Mouse (Mus musculus) adrenal gland, adult 8-10 months (tissue): ENCODE results near the gene Tmem145. TPM values are rescaled to one million over a fixed set of nuclear protein-coding genes. Genes with fewer than 3 reads are reported as not detected.

ENCODE experiments used
- DNase-seq: peaks from one replicate; pipeline ENCODE4 v3.0.0; 2022
- total RNA-seq, 4 experiments: library from RNA; stranded (reverse); gene quantifications; 2 replicates each; pipeline ENCODE4 v1.2.4; 2022

Gene Tmem145
- total RNA-seq, 4 experiments from 2014 or later: 1.8 to 4.8 (median 4.5) TPM

DNA sequence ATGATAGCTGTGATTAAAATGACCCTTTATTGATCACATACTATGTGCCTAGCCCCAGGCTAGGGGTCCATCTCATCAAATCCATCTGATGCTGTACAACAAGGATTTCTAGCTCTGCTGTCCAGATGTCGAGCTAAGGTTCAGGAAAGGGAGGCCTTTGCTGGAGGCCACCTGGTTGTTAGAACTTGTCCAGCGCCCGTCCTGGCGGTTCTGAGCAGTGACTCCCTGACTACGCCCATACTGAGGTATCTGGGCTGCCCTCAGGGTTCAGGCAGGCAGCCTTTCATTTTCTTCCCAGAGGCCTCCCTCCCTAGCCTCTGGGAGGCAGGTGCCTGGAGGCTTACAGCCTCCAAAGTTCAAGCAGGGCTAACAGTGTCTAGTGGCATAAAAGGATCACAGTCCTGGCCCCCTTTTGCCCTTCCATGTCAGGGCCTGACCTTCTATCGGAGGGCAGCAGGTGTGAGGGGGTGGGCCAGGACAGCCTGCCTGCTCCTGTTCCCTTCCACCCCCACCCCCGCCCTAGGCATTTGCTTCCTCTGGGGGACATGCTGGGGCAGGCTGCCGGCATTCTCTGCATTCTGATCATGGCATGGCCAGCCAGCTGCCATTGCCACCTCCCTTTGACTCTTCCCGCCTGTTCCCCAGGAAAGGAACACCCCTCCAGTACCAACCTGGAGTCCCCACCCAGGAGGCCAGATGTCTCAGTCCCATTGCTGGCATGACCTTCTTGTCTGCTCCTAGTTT is 30.2 kb upstream of the Tmem145 start:
- DNase-seq: no peak

DNA sequence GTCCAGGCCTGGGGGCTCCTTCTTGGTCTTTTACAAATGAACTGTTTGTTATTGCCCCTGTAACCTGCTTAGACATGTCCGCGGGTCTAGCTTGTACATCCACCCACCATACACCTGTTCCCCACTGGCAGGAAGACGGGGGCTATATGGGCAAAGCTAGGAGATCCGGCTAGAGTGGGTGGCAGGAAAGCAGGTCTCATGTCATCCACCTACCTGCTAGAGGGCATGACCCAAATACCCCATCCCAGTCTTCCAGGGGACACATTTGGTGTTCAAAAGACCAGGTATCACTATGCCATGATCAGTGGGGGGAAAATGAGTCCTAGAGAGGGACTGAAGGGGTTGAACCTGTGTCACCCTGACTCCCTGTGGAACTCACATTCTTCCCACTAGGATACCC is 28.5 kb upstream of the Tmem145 start:
- DNase-seq: no peak

DNA sequence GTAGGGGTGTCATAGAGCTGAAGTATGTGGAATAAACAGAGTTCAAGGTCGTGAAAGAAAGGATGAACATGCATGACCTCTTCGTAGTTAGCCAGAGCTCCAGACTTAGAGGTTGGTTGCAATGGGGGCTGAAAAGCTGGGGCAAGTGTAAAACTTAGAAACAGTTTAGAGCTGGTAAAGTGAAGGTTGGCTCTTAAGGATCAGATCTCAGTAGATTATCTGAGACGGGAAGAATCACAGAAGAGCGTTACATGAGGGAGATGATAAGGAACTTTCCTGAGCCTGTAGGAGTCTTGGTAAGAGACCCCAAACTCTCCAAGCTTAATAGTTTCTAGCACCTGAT is 27.9 kb upstream of the Tmem145 start:
- DNase-seq: no peak

DNA sequence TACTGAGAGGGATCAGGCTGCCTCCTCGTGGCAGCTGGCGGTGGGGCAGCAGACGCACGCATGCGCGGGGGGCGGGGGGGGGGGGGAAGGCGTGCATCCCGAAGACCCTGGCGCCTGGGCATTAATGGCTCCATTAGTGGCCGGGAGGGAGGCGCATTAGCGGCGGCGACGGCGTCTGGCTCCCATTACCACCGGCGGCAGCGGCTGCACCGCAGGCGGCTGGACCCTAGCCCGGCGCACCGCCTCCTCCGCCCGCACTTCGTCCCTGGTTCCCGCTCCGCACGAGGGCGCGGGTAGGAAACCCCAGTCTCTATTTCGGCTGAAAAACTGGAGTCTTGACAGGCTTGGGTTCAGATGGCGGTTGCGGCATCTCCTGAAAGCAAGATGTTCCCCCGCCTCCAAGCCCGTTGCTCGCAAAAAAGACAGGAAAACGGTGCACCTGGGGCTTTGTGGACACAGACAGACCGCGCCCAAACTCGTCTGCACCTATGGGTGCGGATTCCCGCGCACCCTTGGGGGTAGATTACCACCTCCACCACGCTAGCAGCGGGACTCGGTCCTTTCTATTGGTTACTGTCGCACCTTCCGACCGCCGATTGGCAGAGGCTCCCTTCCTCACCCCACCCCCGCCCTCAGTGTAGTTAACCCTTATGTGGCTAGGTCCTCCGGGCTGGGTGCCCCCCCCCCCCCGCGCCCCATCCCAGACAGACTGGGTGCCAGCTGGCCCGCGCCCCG is 27.4 kb upstream of the Tmem145 start:
- peak; percentile 82 for DNase-seq

DNA sequence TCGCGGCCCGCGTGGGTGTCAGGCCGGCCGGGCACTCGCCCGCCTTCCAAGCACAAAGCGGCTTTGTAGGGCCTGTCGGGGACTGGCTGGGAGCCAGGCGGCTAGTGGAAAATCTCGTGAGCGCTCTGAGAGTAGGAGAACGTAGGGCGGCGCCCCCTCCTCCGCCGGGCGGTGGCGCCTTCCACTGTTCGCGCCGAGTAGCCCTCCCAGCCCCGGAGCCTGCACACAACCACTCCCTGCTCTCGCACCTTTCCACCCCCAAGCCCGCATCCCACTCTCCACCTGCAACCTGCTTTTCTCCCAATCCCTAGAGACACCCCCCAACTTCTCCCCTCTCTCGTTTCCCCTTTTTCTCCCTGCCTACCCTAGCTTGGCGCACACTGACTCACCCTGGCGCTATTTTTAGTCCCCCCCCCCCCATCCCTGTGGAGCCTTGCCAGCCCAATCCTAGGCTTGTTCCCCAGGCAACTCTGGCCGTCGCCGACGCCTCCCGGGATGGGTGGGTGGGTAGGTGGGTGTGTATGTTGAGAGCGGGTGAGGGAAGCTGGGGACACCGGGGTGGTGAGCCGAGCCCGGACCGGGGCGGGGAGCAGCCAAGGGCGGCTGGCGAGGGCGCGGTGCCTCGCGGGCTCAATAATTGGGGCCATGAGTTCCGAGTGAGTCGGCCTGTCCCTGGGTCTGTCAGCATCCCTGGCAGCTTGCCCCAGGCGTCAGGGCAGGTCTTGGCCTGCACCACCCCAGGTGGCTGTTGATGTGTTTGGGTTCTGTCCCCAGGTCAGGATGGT is 26.6 kb upstream of the Tmem145 start:
- peak; percentile 88 for DNase-seq

DNA sequence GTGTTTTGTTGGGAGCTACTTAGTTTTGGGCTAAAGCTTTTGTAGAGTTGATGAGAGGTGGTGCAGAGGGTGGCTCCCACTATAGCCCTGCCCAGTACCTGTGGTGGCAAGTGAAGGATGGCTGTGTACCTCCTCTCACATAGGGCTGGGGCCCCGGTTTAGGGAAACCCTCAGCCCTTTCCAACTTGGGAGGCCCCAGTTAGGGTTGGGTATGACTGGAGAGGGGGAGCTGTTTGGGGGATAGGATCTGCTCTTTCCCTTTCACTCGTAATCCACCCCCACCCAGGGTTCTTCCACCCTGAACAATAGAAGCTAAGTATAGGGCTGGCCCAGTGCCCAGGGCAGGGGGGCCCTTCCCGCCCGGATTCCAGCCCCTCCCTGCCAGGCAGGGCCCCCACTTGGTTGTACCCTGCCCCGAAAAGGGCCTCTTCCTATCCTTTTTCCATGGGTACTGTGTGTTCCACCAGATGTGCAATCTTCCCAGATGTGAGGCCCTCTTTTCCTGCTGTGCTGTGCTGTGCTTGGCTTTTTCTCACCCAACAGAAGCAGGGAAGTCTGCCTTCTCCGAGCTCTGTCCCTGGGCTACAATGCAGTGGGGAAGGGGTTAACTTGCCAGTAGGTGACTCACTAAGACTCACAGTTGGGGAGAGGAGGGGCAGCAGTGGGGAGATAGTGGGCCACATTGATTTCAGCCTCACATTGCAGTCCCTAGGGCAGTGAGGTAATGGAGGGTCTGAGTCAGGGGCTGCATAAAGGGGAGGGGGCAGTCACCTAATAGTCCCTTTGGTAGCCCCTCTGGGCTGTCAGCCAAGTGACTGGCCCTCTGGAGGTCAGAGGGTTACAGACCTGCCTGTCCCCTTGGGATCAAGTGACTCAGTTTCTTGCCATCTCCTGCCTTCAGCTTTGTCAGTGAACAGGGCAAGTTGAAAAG is 25.8 kb upstream of the Tmem145 start:
- no peak for DNase-seq

DNA sequence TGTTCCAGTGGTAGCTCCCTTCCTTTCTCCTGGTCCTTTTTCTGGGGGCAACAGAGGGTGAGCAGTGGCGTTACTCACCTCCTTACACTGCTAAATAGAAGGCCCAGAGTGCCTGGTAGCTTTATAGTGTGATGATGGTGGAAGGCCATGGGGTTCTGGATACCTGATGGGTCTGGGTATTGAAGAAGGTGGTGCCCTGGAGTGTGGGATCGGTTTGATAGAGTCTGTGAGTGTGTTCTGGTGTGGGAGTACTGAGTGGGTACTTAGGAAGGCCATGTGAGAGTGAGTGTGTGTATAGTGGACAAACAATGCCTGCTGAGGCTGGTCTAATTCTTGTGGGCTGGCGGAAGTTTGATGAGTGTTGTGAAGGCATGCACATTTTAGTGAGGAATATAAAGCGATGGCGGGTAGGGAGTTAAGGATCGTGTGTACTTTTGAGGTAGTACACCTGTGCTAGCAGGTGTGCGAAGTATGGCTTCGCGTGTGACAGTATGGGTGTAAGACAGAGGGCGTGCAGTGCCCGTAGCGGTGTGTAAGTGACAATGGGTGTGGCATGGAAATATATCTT is 24.7 kb upstream of the Tmem145 start:
- no peak for DNase-seq

DNA sequence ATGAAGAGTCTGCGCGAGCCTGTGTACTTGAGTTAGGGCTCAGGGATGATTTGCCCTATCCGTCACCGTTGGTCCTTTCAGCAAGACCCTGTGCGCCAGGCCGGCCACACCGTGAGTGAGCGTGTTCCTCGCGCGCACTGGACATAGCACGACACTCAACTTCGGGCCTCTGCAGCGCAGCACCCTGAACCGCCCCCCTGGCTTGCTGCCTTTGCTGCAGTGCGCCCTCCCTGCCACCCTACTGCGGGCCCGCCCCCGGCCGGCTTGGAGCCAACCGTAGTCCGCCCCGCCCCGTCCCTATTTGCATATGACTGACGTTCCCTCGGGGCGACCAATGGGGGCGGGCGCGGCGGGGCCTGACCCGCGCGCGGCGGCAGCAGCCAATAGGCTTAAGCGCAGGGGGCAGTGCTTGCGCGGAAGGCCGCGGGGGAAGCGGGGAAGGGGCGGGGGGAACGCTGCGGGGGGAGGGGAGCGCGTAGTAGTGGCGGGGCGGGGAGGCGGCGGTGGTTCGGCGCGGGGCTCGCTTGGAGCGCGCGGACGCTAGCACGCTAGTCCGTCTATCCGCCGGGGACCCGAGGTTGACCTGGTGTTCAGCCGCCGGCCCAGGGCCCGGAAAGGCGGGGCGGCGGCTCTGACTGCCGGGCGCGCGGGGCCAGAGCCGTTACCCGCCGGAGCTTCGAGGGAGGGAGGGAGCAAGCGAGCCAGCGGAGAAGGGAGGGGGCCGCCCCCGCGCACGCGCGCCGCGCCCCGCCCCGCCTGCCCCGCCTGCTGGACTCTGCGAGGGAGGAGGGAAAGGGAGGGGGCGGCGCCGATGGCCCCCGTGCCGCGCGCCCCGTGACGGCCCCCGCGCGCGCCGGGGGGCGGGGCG is 23.9 kb upstream of the Tmem145 start:
- peak; percentile 96 for DNase-seq

DNA sequence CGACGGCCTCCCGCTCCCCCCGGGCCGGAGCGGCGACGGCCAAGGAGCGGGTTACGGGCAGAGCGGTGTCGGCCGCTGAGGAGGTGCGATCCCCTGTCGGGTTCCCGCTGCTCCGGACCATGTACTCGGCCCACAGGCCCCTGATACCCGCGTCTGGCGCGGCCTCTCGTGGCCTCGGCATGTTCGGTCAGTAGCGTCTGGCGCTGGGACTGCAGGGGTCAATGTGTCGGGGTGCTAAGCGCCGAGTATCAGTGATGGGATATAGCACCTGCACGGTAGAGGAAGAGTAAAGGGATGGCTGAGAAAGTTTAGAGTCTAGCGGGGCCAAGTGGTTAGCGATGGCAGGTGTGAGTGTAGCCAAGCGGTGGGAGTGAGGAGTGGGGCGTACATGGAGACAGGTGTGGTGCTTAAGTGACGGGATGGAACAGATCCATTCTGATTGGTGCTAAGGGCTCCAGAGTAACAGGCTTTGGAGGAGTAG is 23.1 kb upstream of the Tmem145 start:
- no peak for DNase-seq

DNA sequence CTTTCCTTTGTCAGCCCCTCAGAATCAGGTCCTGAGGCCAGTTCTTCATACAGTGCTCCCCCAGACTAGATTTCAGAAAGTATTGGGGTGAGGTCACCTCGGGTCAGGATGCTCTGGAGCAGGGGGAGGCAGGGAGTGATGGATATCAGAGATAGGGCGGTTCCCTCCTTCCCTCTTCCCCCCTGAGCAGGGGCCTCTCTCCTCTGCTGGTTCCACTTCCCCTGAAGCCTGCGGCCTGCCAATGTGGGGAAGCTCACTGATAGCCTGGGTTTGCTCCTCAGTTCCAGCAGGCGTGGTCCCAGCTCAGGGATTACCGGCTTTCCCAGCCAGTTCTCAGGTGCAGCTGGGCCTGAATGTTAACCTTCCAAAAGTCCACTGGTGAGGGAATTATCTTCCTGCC is 22.3 kb upstream of the Tmem145 start:
- DNase-seq: no peak

DNA sequence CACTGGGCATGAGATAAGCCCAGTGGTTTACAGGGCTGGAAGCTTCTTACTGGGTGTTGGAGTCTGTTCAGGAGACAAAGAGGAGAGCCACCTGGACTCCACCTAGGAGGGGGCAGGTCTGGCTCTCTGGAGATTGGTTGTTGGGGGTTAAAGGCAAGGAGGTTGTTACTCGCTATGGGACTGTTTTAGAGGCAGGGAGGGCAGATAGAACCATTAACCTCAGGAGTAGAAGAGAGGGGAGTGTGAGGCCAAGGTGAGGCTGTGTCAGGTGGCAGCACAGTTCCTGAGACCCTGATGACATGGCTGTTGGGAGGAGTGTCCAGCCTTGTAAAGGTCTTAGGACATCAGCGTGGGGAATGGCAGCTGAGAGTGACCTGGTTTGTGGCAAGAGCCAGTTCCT is 21.7 kb upstream of the Tmem145 start:
- DNase-seq: no peak

DNA sequence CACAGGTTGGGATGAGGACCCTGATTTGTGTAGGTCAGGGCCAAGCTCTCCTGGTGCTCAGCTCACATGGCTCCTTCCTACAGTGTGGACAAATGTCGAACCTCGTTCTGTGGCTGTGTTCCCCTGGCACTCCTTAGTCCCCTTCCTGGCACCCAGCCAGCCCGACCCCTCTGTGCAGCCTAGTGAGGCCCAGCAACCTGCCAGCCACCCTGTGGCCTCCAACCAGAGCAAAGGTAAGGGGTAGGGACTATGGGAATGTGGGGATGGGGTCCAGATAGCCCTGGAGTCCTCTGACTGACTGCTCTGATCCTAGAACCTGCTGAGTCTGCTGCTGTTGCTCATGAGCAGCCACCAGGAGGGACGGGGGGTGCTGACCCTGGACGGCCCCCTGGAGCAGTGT is 21.1 kb upstream of the Tmem145 start:
- no peak for DNase-seq

DNA sequence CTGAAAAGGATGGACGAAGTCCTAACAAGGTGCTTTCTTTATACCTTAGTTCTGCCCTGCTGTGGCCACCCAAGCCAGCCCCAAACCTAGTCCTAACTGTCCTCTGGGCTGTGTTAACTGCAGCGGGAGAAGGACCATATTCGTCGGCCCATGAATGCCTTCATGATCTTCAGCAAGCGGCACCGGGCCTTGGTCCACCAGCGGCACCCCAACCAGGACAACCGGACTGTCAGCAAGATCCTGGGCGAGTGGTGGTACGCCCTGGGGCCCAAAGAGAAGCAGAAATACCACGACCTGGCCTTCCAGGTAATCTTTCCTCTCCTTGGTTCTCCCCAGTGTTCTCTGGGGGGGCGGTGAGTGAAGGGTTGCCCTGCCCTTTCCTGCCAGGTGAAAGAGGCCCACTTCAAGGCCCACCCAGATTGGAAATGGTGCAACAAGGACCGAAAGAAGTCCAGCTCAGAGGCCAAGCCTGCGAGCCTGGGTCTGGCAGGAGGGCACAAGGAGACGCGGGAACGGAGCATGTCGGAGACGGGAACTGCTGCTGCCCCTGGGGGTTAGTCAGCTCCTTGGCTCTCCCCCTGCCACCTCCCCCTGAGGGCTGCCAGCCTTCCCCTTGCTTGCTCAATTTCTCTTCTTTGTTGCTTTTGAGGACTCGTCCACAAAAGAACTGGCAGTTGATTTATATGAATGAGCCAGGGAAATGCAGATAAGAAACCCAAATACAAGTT is 20.2 kb upstream of the Tmem145 start:
- no peak for DNase-seq

DNA sequence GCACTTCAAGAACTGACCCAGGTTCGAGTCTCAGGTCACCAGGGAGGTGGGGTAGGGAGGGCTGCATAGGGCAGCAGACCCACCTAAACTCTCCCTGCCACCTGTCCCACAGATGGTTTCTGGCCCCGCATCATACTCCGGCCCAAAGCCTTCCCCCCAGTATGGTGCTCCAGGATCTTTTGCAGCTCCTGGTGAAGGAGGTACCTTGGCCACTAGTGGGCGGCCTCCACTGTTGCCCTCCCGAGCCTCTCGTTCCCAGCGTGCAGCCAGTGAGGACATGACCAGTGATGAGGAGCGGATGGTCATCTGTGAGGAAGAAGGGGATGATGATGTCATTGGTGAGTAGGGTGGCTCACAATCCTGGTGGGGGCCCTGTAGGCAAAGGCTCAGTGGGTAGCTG is 18.9 kb upstream of the Tmem145 start:
- DNase-seq: no peak

DNA sequence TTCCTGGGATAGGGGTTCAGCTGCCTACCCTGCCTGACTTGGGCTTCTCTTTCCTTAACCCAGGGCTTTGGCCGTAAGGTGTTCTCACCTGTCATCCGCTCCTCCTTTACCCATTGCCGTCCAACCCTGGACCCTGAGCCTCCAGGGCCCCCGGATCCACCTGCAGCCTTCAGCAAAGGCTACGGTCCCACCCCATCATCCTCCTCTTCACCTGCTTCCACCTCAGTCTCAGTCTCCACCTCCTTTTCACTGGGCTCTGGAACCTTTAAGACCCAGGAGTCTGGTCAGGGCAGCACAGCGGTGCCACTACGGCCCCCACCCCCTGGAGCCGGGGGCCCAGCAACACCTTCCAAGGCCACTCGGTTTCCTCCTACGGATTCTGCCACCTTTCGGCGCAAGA is 17.9 kb upstream of the Tmem145 start:
- DNase-seq: no peak

DNA sequence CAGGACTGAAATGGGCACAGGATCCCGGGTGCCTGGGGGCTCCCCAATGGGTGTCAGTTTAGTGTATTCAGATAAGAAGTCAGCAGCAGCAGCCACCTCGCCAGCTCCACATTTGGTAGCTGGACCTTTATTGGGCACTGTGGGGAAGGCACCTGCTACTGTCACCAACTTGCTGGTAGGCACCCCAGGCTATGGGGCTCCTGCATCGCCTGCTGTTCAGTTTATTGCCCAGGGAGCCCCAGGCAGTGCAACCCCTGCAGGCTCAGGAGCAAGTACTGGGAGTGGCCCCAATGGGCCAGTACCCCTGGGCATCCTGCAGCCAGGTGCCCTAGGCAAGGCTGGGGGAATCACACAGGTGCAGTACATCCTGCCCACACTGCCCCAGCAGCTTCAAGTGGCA is 17.2 kb upstream of the Tmem145 start:
- DNase-seq: no peak

DNA sequence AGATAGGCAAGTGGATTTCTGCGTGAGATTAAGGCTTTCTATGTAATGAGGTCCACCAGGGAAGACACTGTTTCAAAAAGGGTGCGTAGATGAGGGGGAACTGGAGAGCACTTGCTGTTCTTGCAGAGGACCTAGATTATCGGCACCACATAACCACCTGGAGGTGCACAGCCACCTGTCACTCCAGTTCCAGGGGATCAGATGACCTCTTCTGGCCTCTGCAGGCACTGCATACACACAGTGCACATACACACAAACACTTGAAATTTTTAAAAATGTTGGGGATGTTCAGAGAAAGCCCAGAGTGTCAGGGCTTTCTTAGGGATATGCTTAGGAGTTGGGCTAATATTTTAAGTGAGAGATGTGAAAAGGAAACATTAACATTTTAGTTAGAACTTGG is 16.0 kb upstream of the Tmem145 start:
- DNase-seq: no peak

DNA sequence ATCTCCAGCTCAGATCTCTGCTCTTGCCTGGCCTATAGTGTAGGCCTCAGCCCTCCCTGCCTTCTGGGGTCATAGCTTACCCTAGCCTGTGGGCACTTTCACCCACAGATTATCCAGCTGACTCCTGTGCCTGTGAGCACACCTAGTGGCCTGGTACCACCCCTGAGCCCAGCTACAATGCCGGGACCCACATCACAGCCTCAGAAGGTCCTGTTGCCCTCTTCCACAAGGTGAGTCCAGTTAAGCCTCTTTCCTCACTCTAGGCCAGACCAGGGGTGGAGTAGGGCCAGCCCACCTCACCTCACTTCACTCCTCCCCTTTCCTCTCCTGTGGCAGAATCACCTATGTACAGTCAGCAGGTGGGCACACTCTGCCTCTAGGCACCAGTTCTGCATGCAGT is 15.4 kb upstream of the Tmem145 start:
- DNase-seq: no peak

DNA sequence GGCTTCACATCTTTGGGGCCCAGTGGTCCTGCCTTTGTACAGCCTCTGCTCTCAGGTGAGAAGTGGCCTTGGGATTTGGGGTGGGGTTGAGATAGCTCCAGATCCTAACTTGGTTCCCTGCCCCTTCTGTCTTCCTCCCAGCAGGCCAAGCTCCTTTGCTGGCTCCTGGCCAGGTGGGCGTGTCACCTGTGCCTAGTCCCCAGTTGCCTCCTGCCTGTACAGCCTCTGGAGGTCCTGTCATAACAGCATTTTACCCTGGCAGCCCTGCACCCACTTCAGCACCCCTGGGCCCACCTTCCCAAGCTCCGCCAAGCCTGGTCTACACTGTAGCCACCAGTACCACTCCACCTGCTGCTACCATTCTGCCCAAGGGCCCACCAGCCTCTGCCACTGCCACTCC is 15.0 kb upstream of the Tmem145 start:
- no peak for DNase-seq

DNA sequence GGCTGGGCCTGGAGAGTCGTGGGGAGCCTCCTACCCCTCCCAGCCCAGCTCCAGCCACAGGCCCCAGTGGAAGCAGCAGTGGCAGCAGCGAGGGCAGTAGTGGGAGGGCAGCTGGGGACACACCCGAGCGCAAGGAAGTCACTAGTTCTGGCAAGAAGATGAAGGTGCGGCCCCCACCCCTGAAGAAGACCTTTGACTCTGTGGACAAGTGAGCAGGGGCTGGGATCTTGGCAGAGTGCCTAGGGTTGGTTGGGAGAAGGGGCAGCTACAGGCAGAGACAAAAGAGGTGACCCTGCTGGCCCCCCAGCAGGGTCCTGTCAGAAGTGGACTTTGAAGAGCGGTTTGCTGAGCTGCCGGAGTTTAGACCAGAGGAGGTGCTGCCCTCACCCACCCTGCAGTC is 13.8 kb upstream of the Tmem145 start:
- no peak for DNase-seq
